9 mouse cellular contexts compared by ENCODE assay signal in the genomic region with DNA sequence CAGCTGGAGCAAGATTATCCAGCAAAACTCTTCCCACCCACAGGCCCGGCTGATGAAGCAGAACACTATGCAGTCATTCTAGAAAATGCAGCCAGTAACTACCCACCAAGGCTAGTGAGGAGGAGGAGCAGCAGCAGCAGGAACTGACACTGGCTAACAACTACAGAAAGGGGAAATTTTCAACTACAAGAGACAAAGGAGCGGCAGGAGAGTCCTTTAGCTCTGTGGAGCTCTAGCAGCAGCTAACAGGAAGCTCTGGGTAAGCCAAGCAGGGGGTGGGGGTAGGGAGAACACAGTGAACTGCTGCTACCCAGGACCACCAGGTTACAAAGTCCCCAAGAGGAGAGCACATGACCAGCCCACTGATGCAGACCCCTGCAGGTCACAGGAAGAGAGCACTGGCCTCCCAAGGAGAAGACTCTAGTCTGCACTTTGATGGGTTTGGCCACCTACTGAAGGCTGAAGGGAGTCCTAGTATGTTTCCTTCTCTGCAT. TPM values are rescaled to one million over a fixed set of nuclear protein-coding genes. Genes with fewer than 3 reads are reported as not detected.
DNase-seq lines count a peak whose midpoint lies in the region; ATAC-seq and TF ChIP-seq lines count a peak whose summit lies in the region.
"Had no signal": no experiment of that assay in that cellular context is flagged by ENCODE, and none has a peak within 500 bp of the region (broad histone marks: within the 10 kb centered on the region; RNA-seq: fewer than 3 reads in every experiment).

No protein-coding gene starts in this region.

- no peak for ATAC-seq in limb, embryonic 14.5 days (ENCODE audit: low FRiP score, low read depth)
- ATAC-seq in erythroblast, adult 5-6 weeks (replicated peaks; ENCODE audit: low FRiP score, poor library complexity, severe bottlenecking) = no peak

- no peaks in the 10 kb centered on the region for H3K9me3 ChIP-seq in ES-E14 (ENCODE audit: control insufficient read depth, insufficient read depth, low read depth, low read length)
- no peaks in the 10 kb centered on the region for H3K9me3 ChIP-seq in limb, embryonic 14.5 days (ENCODE audit: control insufficient read depth, low read length)

- H3K27ac ChIP-seq in layer of hippocampus, adult 2 months = peak overlapping the region; percentile 90
- peak overlapping the region; percentile 89; the same call in 1 of the 2 replicates for H3K27ac ChIP-seq in ES-E14 (ENCODE audit: insufficient read depth, low read depth, low read length, poor library complexity, severe bottlenecking)
- peak overlapping the region; percentile 28 for H3K27ac ChIP-seq in embryonic fibroblast, embryonic 13.5 days (ENCODE audit: insufficient read depth, low read length)
- no peak overlapping the region for H3K27ac ChIP-seq in limb, embryonic 14.5 days (replicated peaks; ENCODE audit: low read depth, low read length)

- peak overlapping the region; percentile 25; the same call in 1 of the 2 replicates for H3K4me3 ChIP-seq in layer of hippocampus, adult 2 months
- 0 out of 4 replicates have a peak overlapping the region, but pooled peaks have one; percentile 6 to 32 for H3K4me3 ChIP-seq in ES-E14 (ENCODE audit: insufficient read depth in 1 of 2, low read depth in 1 of 2, low read length in 2 of 2, poor library complexity in 1 of 2, severe bottlenecking in 1 of 2)
- H3K4me3 ChIP-seq in embryonic fibroblast, embryonic 13.5 days (ENCODE audit: insufficient read depth, low read length) = no peak overlapping the region
- no peak overlapping the region for H3K4me3 ChIP-seq in limb, embryonic 14.5 days (replicated peaks; ENCODE audit: low read length)

- no peak overlapping the region for H3K4me2 ChIP-seq in limb, embryonic 14.5 days (replicated peaks; ENCODE audit: low read depth, low read length, severe bottlenecking)

- no peak overlapping the region for H3K9ac ChIP-seq in ES-E14 (ENCODE audit: insufficient read depth, low read depth, low read length, poor library complexity, severe bottlenecking)
- peak overlapping the region; percentile 14; the same call in 1 of the 2 replicates for H3K9ac ChIP-seq in limb, embryonic 14.5 days (ENCODE audit: low read depth, low read length, severe bottlenecking)

- 17% methylated on average over 2 of the region's 2 CpGs for WGBS in limb, embryonic 14.5 days

- no peak for TF ChIP-seq POLR2A in embryonic fibroblast, embryonic 13.5 days (IDR thresholded peaks at IDR 0.05; ENCODE audit: low read depth, low read length)
- TF ChIP-seq POLR2A in limb, embryonic 14.5 days (IDR thresholded peaks at IDR 0.05; ENCODE audit: borderline replicate concordance, extremely low read depth, insufficient read depth, insufficient read length) = no peak

- H3K36me3 ChIP-seq in ES-E14 (ENCODE audit: control insufficient read depth, insufficient read depth, low read length, poor library complexity, severe bottlenecking) = peaks cover 3% of the 10 kb centered on the region; the same call in 1 of the 2 replicates
- H3K36me3 ChIP-seq in limb, embryonic 14.5 days (ENCODE audit: control insufficient read depth, insufficient read depth, low read length) = no peaks in the 10 kb centered on the region

- H3K27me3 ChIP-seq in limb, embryonic 14.5 days (ENCODE audit: control insufficient read depth, insufficient read depth, low read length) = no peaks in the 10 kb centered on the region

- in situ Hi-C loops in ES-E14 (cut with MboI; ENCODE audit: low sequenced_read_pairs in 2 of 2, unreplicated experiment in 2 of 2) = no loop called here

- DNase-seq in layer of hippocampus, adult 2 months (ENCODE audit: low spot score in 2 of 2) = peak in 1 of 2 experiments; percentile 75
- DNase-seq in layer of hippocampus, postnatal 25 days (ENCODE audit: extremely low spot score in 1 of 2, low spot score in 1 of 2) = no peak
- no peak for DNase-seq in ES-E14 (ENCODE audit: low read depth, low spot score)
- no peak for DNase-seq in limb, embryonic 14.5 days (ENCODE audit: low spot score)
- DNase-seq in thymus, postnatal 0 days (ENCODE audit: low spot score) = peak; percentile 72
- no peak for DNase-seq in right cerebral cortex, postnatal 25 days

- TF ChIP-seq CTCF in layer of hippocampus, adult 2 months (conservative IDR thresholded peaks at IDR 0.05) = no peak
- no peak for TF ChIP-seq CTCF in embryonic fibroblast, embryonic 13.5 days (IDR thresholded peaks at IDR 0.05; ENCODE audit: borderline replicate concordance, insufficient read depth, low read length)

- peaks cover 12 to 22% of the 10 kb centered on the region in 2 experiments for H3K4me1 ChIP-seq in ES-E14 (ENCODE audit: control insufficient read depth in 2 of 2, insufficient read depth in 2 of 2, low read length in 2 of 2, poor library complexity in 1 of 2)
- H3K4me1 ChIP-seq in embryonic fibroblast, embryonic 13.5 days (ENCODE audit: control insufficient read depth, insufficient read depth, low read length) = peaks cover 22% of the 10 kb centered on the region
- H3K4me1 ChIP-seq in limb, embryonic 14.5 days (ENCODE audit: control insufficient read depth, insufficient read depth, low read length) = peaks cover 11% of the 10 kb centered on the region

TF ChIP-seq in ES-E14, 5 proteins besides CTCF, POLR2A, EP300 and RAD21:
- no peak for TF ChIP-seq ZC3H11A (IDR thresholded peaks at IDR 0.05; ENCODE audit: borderline replicate concordance, low read depth, low read length)
- no peak for TF ChIP-seq MAFK (IDR thresholded peaks at IDR 0.05; ENCODE audit: insufficient read depth, low read depth, low read length)
- TF ChIP-seq HCFC1 (IDR thresholded peaks at IDR 0.05; ENCODE audit: borderline replicate concordance, insufficient read depth, low read length) = no peak
- no peak for TF ChIP-seq ZNF384 (IDR thresholded peaks at IDR 0.05; ENCODE audit: low read depth, low read length)
- no peak for TF ChIP-seq CHD2 (IDR thresholded peaks at IDR 0.05; ENCODE audit: low read depth, low read length)

RNA-seq across cellular contexts. Expression of a gene that starts 21.1 kb away (rescaled TPM):
- under 1 TPM in 1 of 2 experiments, not detected in 1; 0.31 TPM for total RNA-seq in layer of hippocampus, adult 2 months (2021)
- total RNA-seq in layer of hippocampus, postnatal 25 days (2021) = under 1 TPM; 0.17 to 0.31 TPM
- 0.58 and 1.2 TPM in 2 replicates for total RNA-seq in ES-E14 (2012; rRNA removed)
- polyA plus RNA-seq in embryonic fibroblast, embryonic 13.5 days (2011; ENCODE audit: insufficient read length, low read depth, missing spikeins) = 0.30 TPM in 1 of 2 replicates, not detected in the other
- polyA plus RNA-seq in limb, embryonic 14.5 days (2012; rRNA removed) = 0.23 and 0.30 TPM in 2 replicates
- polyA plus RNA-seq in limb, embryonic 14.5 days (2014; fragmentation: Nextera tagmentation; extraction: Ambion mirVana) = 0.48 and 0.76 TPM in 2 replicates
- polyA plus RNA-seq in thymus, postnatal 0 days (2015; fragmentation: Nextera tagmentation; extraction: Ambion mirVana) = 0.55 and 0.93 TPM in 2 replicates
- not detected in 2 replicates for total RNA-seq in erythroblast, adult 5-6 weeks (2015; ENCODE audit: low replicate concordance)
- total RNA-seq in erythroblast, adult 5-6 weeks (2017; ENCODE audit: low replicate concordance) = not detected in 2 replicates
- total RNA-seq: left cerebral cortex, postnatal 25 days had no signal

RNA-seq across cellular contexts. Expression of a gene that starts 21.5 kb away (rescaled TPM):
- total RNA-seq in layer of hippocampus, adult 2 months (2021) = 100 to 1,000 TPM; 117 to 118 TPM
- total RNA-seq in layer of hippocampus, postnatal 25 days (2021) = 100 to 1,000 TPM; 111 to 113 TPM
- total RNA-seq in ES-E14 (2012; rRNA removed) = 59.3 and 71.1 TPM in 2 replicates
- polyA plus RNA-seq in embryonic fibroblast, embryonic 13.5 days (2011; ENCODE audit: insufficient read length, low read depth, missing spikeins) = 37.9 and 40.5 TPM in 2 replicates
- polyA plus RNA-seq in limb, embryonic 14.5 days (2012; rRNA removed) = 45.9 and 51.6 TPM in 2 replicates
- 32.1 and 38.5 TPM in 2 replicates for polyA plus RNA-seq in limb, embryonic 14.5 days (2014; fragmentation: Nextera tagmentation; extraction: Ambion mirVana)
- 33.5 and 37.7 TPM in 2 replicates for polyA plus RNA-seq in thymus, postnatal 0 days (2015; fragmentation: Nextera tagmentation; extraction: Ambion mirVana)
- 3.8 and 11.7 TPM in 2 replicates for total RNA-seq in erythroblast, adult 5-6 weeks (2015; ENCODE audit: low replicate concordance)
- 7.8 and 8.1 TPM in 2 replicates for total RNA-seq in erythroblast, adult 5-6 weeks (2017; ENCODE audit: low replicate concordance)

RNA-seq across cellular contexts. Expression of a gene that starts 51.2 kb away (rescaled TPM):
- under 1 TPM; 0.27 to 0.51 TPM for total RNA-seq in layer of hippocampus, adult 2 months (2021)
- total RNA-seq in layer of hippocampus, postnatal 25 days (2021) = under 1 TPM; 0.15 to 0.26 TPM
- 0.40 and 0.48 TPM in 2 replicates for total RNA-seq in ES-E14 (2012; rRNA removed)
- polyA plus RNA-seq in embryonic fibroblast, embryonic 13.5 days (2011; ENCODE audit: insufficient read length, low read depth, missing spikeins) = not detected in 2 replicates
- 0.23 and 0.46 TPM in 2 replicates for polyA plus RNA-seq in limb, embryonic 14.5 days (2012; rRNA removed)
- polyA plus RNA-seq in limb, embryonic 14.5 days (2014; fragmentation: Nextera tagmentation; extraction: Ambion mirVana) = 0.15 and 0.25 TPM in 2 replicates
- polyA plus RNA-seq in thymus, postnatal 0 days (2015; fragmentation: Nextera tagmentation; extraction: Ambion mirVana) = 0.04 TPM in 2 replicates
- not detected in 2 replicates for total RNA-seq in erythroblast, adult 5-6 weeks (2015; ENCODE audit: low replicate concordance)
- total RNA-seq in erythroblast, adult 5-6 weeks (2017; ENCODE audit: low replicate concordance) = not detected in 2 replicates

Comparison
In these comparisons a context has a peak if more than half of its experiments do, and no peak if none do; other contexts are left out.
1. H3K4me3 ChIP-seq: peak in layer of hippocampus, adult 2 months (single experiment) and ES-E14 (2 of 2); none in embryonic fibroblast, embryonic 13.5 days (single experiment) and limb, embryonic 14.5 days (single experiment).